Mouse (Mus musculus) ES-E14 (cell line): ENCODE measurements around the gene Gm10277.

ENCODE experiments used
- HCFC1 ChIP-seq: IDR thresholded peaks from 2 replicates; pipeline ENCODE4 v1.6.1; 2012; ENCODE audit warnings: low read length, inconsistent platforms, borderline replicate concordance; ENCODE audit not compliant: insufficient read depth
- ZC3H11A ChIP-seq: IDR thresholded peaks from 2 replicates; pipeline ENCODE4 v1.6.1; 2012; ENCODE audit warnings: low read depth, mild to moderate bottlenecking, inconsistent platforms, low read length, borderline replicate concordance
- ZNF384 ChIP-seq: IDR thresholded peaks from 2 replicates; pipeline ENCODE4 v1.6.1; 2012; ENCODE audit warnings: low read depth, low read length, inconsistent platforms

DNA sequence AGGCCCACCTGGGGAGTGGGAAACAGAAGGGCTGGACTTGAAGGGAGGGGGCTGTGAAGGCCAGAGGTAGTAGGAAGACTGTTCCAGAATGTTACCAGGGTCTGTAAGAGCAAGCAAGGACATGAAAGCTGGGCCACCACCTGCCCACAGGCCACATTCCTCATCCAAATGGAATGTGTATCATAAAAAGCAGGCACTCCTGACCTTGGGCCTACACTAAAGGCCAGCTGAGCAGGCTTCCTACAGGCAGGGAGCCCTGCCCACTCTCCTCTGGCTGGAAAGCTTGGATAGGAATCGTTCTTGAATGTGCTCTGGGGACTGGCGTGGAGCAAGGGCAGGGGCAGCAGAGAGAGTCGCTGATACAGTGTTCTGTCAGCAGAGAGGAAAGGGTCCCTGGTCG is 49.2 kb upstream of the Gm10277 start:
- no peak for TF ChIP-seq ZNF384
- no peak for TF ChIP-seq ZC3H11A
- no peak for TF ChIP-seq HCFC1
